Mouse (Mus musculus) forebrain, postnatal 0 days (tissue): ENCODE measurements around the gene Rnf130. TPM values are rescaled to one million over a fixed set of nuclear protein-coding genes. Genes with fewer than 3 reads are reported as not detected.

Source experiments
- ATAC-seq: fragments of 200-750 bp; cut with Nextera tagmentation; 2 replicates; pipeline ENCODE4 v1.8.0; 2017; ENCODE audit warnings: mild to moderate bottlenecking, moderate library complexity
- DNase-seq: peaks from one replicate; pipeline ENCODE4 v3.0.0-alpha.2; 2015
- H3K27ac ChIP-seq: fragments of 300-500 bp; sonication (generic); 2 replicates; pipeline ENCODE4 v1.5.1; 2014; ENCODE audit warnings: low read depth, mild to moderate bottlenecking, antibody characterized with exemption, low read length, moderate library complexity, mixed read lengths
- H3K27me3 ChIP-seq: fragments of 300-500 bp; sonication (generic); 2 replicates; pipeline ENCODE4 v1.6.1; 2014; ENCODE audit warnings: mild to moderate bottlenecking, low read length, mixed read lengths; ENCODE audit not compliant: insufficient read depth
- H3K36me3 ChIP-seq: fragments of 300-500 bp; sonication (generic); 2 replicates; pipeline ENCODE4 v1.6.1; 2014; ENCODE audit warnings: mild to moderate bottlenecking, moderate library complexity; ENCODE audit not compliant: insufficient read depth
- H3K4me1 ChIP-seq: fragments of 300-500 bp; sonication (generic); 2 replicates; pipeline ENCODE4 v1.6.1; 2014; ENCODE audit warnings: antibody characterized with exemption; ENCODE audit not compliant: insufficient read depth
- H3K4me2 ChIP-seq: fragments of 300-500 bp; sonication (generic); 2 replicates; pipeline ENCODE4 v1.6.1; 2014; ENCODE audit warnings: low read depth, mild to moderate bottlenecking, moderate library complexity
- H3K4me3 ChIP-seq: fragments of 300-500 bp; sonication (generic); 2 replicates; pipeline ENCODE4 v1.5.1; 2014; ENCODE audit warnings: low read depth, low read length, mixed read lengths
- H3K9ac ChIP-seq: fragments of 300-500 bp; sonication (generic); 2 replicates; pipeline ENCODE4 v1.6.1; 2014; ENCODE audit warnings: mild to moderate bottlenecking
- H3K9me3 ChIP-seq: fragments of 300-500 bp; sonication (generic); 2 replicates; pipeline ENCODE4 v1.6.1; 2016; ENCODE audit warnings: low read length
- CTCF ChIP-seq: sonication (generic); IDR thresholded peaks from 2 replicates; pipeline ENCODE4 v1.5.1; 2016; ENCODE audit warnings: antibody characterized with exemption, control low read depth, low read depth
- WGBS: fragments of 180-500 bp; shearing (Covaris S2); extraction: QIAGEN DNeasy Blood & Tissue Kit; methylation state at CpG from one replicate; pipeline ENCODE4 v1.1.7; 2014; 5-methylcytosine and 5-hydroxymethylcytosine counted together
- microRNA counts: library from miRNA; unstranded; fragments of <30 nt; microRNA quantifications from one replicate; lab custom pipeline; 2015
- microRNA-seq, 2 experiments: library from miRNA; unstranded; fragments of <30 nt; microRNA quantifications; one replicate each; pipeline ENCODE4; 2016
- polyA plus RNA-seq: library from polyadenylated mRNA; unstranded; fragments of >200 nt; fragmentation: Nextera tagmentation; extraction: Ambion mirVana; gene quantifications from 2 replicates; pipeline ENCODE4 v1.2.1, GENCODE M21; 2015
- total RNA-seq: library from RNA; depleted of rRNA; stranded (reverse); fragments of >200 nt; gene quantifications from 2 replicates; pipeline ENCODE4 v1.2.3, GENCODE M21; 2014; rRNA removed

Gene Rnf130
- total and polyA plus RNA-seq, 2 experiments from 2014 or later: 61.1 to 116 TPM

GRCm38 (mm10) chr11:50149200-50149599, 124.1 kb downstream of the Rnf130 start:
- H3K4me1 ChIP-seq: no peaks in the 10 kb centered on the region
- no peak overlapping the region for H3K4me2 ChIP-seq
- no peak overlapping the region for H3K4me3 ChIP-seq
- H3K27me3 ChIP-seq: no peaks in the 10 kb centered on the region
- ATAC-seq (no peak), DNase-seq (no peak)
- H3K27ac ChIP-seq: no peak overlapping the region
- peaks cover 92% of the 10 kb centered on the region for H3K36me3 ChIP-seq
- no peak for TF ChIP-seq CTCF
- WGBS: 91% methylated on average over 7 of the region's 7 CpGs
- H3K9ac ChIP-seq: no peak overlapping the region
- no peaks in the 10 kb centered on the region for H3K9me3 ChIP-seq

- H3K27ac ChIP-seq: no peak overlapping the region
- no peak overlapping the region for H3K4me2 ChIP-seq
- H3K27me3 ChIP-seq: no peaks in the 10 kb centered on the region
- no peaks in the 10 kb centered on the region for H3K4me1 ChIP-seq
- no peak for ATAC-seq
- 90% methylated on average over 9 of the region's 9 CpGs for WGBS
- H3K4me3 ChIP-seq: no peak overlapping the region
- H3K9ac ChIP-seq: no peak overlapping the region
- H3K9me3 ChIP-seq: no peaks in the 10 kb centered on the region
- peaks cover 96% of the 10 kb centered on the region for H3K36me3 ChIP-seq
- DNase-seq: no peak
- no peak for TF ChIP-seq CTCF
These were observed 124.5 kb downstream of the Rnf130 start for GRCm38 (mm10) chr11:50149603-50150150.

- ATAC-seq: no peak
- peaks cover 97% of the 10 kb centered on the region for H3K36me3 ChIP-seq
- DNase-seq: no peak
- H3K4me3 ChIP-seq: no peak overlapping the region
- no peak overlapping the region for H3K27ac ChIP-seq
- TF ChIP-seq CTCF: no peak
- H3K4me2 ChIP-seq: no peak overlapping the region
- H3K9me3 ChIP-seq: no peaks in the 10 kb centered on the region
- WGBS: 92% methylated on average over 3 of the region's 3 CpGs
- H3K9ac ChIP-seq: no peak overlapping the region
- no peaks in the 10 kb centered on the region for H3K4me1 ChIP-seq
- no peaks in the 10 kb centered on the region for H3K27me3 ChIP-seq
These were observed 126.2 kb downstream of the Rnf130 start for GRCm38 (mm10) chr11:50151374-50151773.

GRCm38 (mm10) chr11:50154166-50154565, 129.0 kb downstream of the Rnf130 start:
- H3K4me2 ChIP-seq: no peak overlapping the region
- H3K27me3 ChIP-seq: no peaks in the 10 kb centered on the region
- WGBS: 87% methylated on average over 9 of the region's 9 CpGs
- no peak overlapping the region for H3K9ac ChIP-seq
- no peaks in the 10 kb centered on the region for H3K4me1 ChIP-seq
- no peak for ATAC-seq
- no peak overlapping the region for H3K4me3 ChIP-seq
- no peak overlapping the region for H3K27ac ChIP-seq
- TF ChIP-seq CTCF: no peak
- no peaks in the 10 kb centered on the region for H3K9me3 ChIP-seq
- peaks cover 98% of the 10 kb centered on the region for H3K36me3 ChIP-seq
- DNase-seq: no peak

MicroRNA genes within 50 kb of the gene (microRNA counts, 519-probe panel; counts per million panel counts)
- 3,618 counts per million, percentile 37 among the panel's probes with 10 or more counts for microRNA mmu-miR-340-3p (lab: Ali Mortazavi, UCI)
- 6,731 counts per million, percentile 89 among the panel's probes with 10 or more counts for microRNA mmu-miR-340-5p (lab: Ali Mortazavi, UCI)

Small RNA genes lying within 50 kb of the gene (microRNA-seq; reads per million reads assigned to microRNA genes)
- 738 to 799 reads per million in 2 experiments for gene Mir340

Other genes with a start within 250 kb of the Rnf130 start
- 5.0 and 5.5 TPM in 2 replicates for gene Gfpt2, start 231.2 kb upstream of the Rnf130 start, total RNA-seq
- 6.5 and 7.4 TPM in 2 replicates for gene Gfpt2, start 231.2 kb upstream of the Rnf130 start, polyA plus RNA-seq
- gene Mapk9, start 178.6 kb upstream of the Rnf130 start, total RNA-seq: 92.3 and 123 TPM in 2 replicates
- gene Mapk9, start 178.6 kb upstream of the Rnf130 start, polyA plus RNA-seq: 41.5 and 55.6 TPM in 2 replicates
- gene Rasgef1c, start 123.5 kb upstream of the Rnf130 start, total RNA-seq: 28.3 and 36.1 TPM in 2 replicates
- 24.9 and 30.8 TPM in 2 replicates for gene Rasgef1c, start 123.5 kb upstream of the Rnf130 start, polyA plus RNA-seq
- gene Tbc1d9b, start 106.0 kb downstream of the Rnf130 start, total RNA-seq: 59.3 and 66.3 TPM in 2 replicates
- 23.0 and 30.4 TPM in 2 replicates for gene Tbc1d9b, start 106.0 kb downstream of the Rnf130 start, polyA plus RNA-seq
- 28.7 and 37.5 TPM in 2 replicates for gene Mrnip, start 149.1 kb downstream of the Rnf130 start, total RNA-seq
- 29.4 and 32.2 TPM in 2 replicates for gene Mrnip, start 149.1 kb downstream of the Rnf130 start, polyA plus RNA-seq
- 303 and 330 TPM in 2 replicates for gene Sqstm1, start 185.5 kb downstream of the Rnf130 start, total RNA-seq
- 413 and 423 TPM in 2 replicates for gene Sqstm1, start 185.5 kb downstream of the Rnf130 start, polyA plus RNA-seq
- gene Mgat4b, start 185.5 kb downstream of the Rnf130 start, total RNA-seq: 106 and 107 TPM in 2 replicates
- gene Mgat4b, start 185.5 kb downstream of the Rnf130 start, polyA plus RNA-seq: 75.4 and 91.8 TPM in 2 replicates
- 1.5 and 6.1 TPM in 2 replicates for gene Ltc4s, start 213.3 kb downstream of the Rnf130 start, total RNA-seq
- 6.1 TPM in 2 replicates for gene Ltc4s, start 213.3 kb downstream of the Rnf130 start, polyA plus RNA-seq